Mouse (Mus musculus) neutrophil, adult 65 days (primary cell): ENCODE measurements around the gene Zfp691. TPM values are rescaled to one million over a fixed set of nuclear protein-coding genes. Genes with fewer than 3 reads are reported as not detected.

Experiments
- total RNA-seq: library from RNA; stranded (reverse); gene quantifications from 2 replicates; pipeline ENCODE4 v1.2.4, GENCODE M21; 2023

Gene Zfp691
- total RNA-seq = 3.4 and 5.6 TPM in 2 replicates

DNA sequence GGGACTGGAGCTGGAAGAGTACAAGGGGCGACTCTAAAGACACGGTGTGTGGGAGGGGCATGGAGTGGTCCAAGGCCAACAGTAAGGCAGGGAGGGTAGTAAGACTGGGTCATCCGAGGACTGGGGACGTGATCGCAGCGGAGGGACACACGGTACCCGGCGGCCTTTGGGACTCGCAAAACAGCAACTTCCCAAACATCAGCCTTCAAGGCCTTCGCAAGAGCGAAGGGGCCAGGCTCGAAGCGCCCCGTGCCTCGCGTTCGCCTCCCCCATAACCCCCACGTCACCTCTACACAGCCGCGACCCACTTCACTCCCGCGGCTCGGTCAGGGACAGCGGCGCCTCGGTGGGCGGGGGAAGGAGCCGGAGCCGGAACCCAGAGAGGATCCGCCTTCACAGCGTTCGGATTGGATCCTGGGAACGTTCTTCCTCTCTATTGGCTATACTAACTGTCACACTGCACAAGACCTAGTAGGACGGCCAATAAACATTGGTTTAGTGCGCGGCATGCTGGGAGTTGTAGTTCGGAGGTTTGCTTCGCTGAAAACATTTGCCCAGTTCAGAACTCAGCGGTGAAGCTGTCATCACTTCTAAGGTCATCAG is at the start of gene Zfp691:
Gene Zfp691, minus strand, starts transcription at position 345 of the 603 bp plus-strand sequence.

DNA sequence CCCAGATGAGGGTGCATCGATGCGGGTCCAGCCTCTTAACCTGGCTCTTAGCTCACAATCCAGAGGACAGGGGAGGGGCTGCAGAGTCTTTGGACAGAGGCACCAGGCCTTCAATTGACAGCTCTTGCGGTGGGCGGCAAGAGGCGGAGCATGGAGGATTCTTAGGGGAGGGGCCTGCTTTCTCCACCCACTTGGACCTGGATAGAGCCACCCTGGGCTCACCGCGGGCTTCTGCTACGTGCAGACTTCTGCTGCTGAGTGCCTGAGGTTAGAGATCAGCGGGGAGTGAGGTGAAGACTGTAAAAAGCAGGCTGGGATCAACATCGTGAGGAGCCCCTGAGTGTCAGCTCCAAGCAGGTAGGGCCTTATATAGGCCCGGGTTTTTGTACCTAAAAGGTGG is 44.2 kb upstream of the Zfp691 start, which contains the start of gene Tmem269:
Gene Tmem269, minus strand, starts transcription at position 49 of the 400 bp plus-strand sequence.

DNA sequence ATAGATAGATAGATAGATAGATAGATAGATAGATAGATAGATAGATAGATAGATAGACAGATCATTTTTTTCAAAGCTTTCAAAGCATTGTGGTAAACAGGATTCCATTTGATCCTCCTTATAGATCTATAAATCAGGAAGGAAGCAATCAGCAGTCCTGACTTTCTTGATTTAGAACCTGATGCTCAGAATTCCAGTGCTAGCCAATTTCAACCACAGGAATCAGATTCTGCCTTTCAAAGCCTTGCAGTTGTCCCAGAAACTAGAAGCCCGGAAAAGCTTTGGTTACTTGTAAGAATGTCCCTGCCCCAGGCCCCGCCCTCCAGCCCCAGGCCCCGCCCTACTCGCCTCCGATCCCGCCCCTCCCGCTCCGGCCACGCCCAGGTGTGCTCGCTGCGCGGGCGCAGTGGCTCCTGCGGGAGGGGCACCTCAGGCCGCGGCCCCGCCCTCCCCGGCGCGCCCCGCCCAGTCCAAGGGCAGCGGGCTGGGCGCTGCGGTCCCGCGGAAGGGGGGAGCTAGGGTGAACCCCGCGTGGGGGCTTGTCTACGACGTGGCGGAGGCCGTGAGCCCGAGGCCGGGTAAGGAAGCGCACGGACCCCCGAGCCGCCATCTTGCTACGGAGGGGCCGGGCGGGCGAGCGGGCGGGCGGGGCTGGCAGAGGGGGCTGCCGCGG is 21.1 kb upstream of the Zfp691 start, which contains the start of gene Svbp:
Gene Svbp, plus strand, starts transcription at position 398 of the 673 bp plus-strand sequence.

DNA sequence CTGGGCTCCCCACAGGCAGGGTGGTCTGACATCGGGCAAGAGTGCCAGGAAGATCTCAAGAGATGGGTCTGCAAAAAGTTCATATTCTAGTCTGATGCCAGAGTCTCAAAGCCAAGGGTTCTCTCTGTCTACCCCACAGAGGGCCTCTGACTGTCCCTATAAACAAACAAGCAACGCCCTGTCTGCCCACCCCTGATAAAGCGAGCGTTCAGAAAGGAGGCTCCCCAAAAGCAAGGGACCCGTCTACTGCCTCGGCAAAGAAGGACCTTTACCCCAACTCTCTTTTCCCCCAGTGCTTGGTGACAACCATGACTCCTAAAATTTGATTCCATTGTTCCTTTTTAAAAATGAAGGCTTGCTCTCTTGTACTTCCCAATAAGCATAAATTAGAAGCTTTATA is 15.9 kb upstream of the Zfp691 start, which contains the start of gene Ermap:
Gene Ermap, minus strand, starts transcription at position 148 of the 400 bp plus-strand sequence.

Other genes with a start within 250 kb of the Zfp691 start
- not detected in 2 replicates for gene Olfr1328, start 235.6 kb downstream of the Zfp691 start, total RNA-seq
- gene Lao1, start 212.6 kb downstream of the Zfp691 start, total RNA-seq = not detected in 2 replicates
- 47.9 and 69.2 TPM in 2 replicates for gene Slc2a1, start 65.5 kb downstream of the Zfp691 start, total RNA-seq
- 3.8 and 7.3 TPM in 2 replicates for gene Ermap, start 15.8 kb upstream of the Zfp691 start, total RNA-seq
- gene Svbp, start 21.1 kb upstream of the Zfp691 start, total RNA-seq = 5.2 and 7.2 TPM in 2 replicates
- not detected in 2 replicates for gene Tmem269, start 44.0 kb upstream of the Zfp691 start, total RNA-seq
- gene AU022252, start 58.5 kb upstream of the Zfp691 start, total RNA-seq = 2.3 and 4.0 TPM in 2 replicates
- gene P3h1, start 58.7 kb upstream of the Zfp691 start, total RNA-seq = 1.5 and 4.1 TPM in 2 replicates
- not detected in 2 replicates for gene Cldn19, start 81.2 kb upstream of the Zfp691 start, total RNA-seq
- gene Ybx1, start 120.4 kb upstream of the Zfp691 start, total RNA-seq = 294 and 313 TPM in 2 replicates
- gene Ppih, start 146.4 kb upstream of the Zfp691 start, total RNA-seq = 14.5 and 19.0 TPM in 2 replicates
- not detected in 2 replicates for gene Ccdc30, start 241.3 kb upstream of the Zfp691 start, total RNA-seq
- gene Ppcs, start 248.2 kb upstream of the Zfp691 start, total RNA-seq = 0.51 and 1.3 TPM in 2 replicates
- not detected in 2 replicates for gene Zmynd12, start 248.6 kb upstream of the Zfp691 start, total RNA-seq